Mouse (Mus musculus): ENCODE results near the gene Ifna6. TPM values are rescaled to one million over a fixed set of nuclear protein-coding genes. Genes with fewer than 3 reads are reported as not detected.

The Ifna6 gene
- polyA plus RNA-seq, 1 experiment from 2014 or later = not detected

- DNase-seq (ENCODE audit: low read depth, low spot score) (no peak), ATAC-seq (no peak)
- H3K27me3 ChIP-seq = no peaks in the 10 kb centered on the region
- ChIA-PET POLR2A (no interaction called here), CTCF (interaction anchor here (0.9 to 1.9 kb wide), 2 partner anchors 9 to 253 kb away, joined by 3 to 6 read pairs; no protein-coding TSS in a partner anchor)
- in situ Hi-C loops (cut with MboI; ENCODE audit: low pct_unique_long_range_greater_than_20kb) = no loop called here
- no peak for TF ChIP-seq CTCF (IDR thresholded peaks at IDR 0.05)
Observed at GRCm38 (mm10) chr4:88875435-88876095, 48.3 kb downstream of the Ifna6 start.

- CTCF ChIA-PET = no interaction called here
- POLR2A ChIA-PET = no interaction called here
- no peaks in the 10 kb centered on the region for H3K27me3 ChIP-seq
- DNase-seq (ENCODE audit: low read depth, low spot score) = no peak
- no peak for TF ChIP-seq CTCF (IDR thresholded peaks at IDR 0.05)
- no peak for ATAC-seq
- in situ Hi-C loops (cut with MboI; ENCODE audit: low pct_unique_long_range_greater_than_20kb) = no loop called here
Observed at GRCm38 (mm10) chr4:88876520-88876919, 49.3 kb downstream of the Ifna6 start.

Other genes starting within 250 kb of the Ifna6 start
- gene Ifna9, start 235.0 kb upstream of the Ifna6 start, polyA plus RNA-seq (2021) = not detected
- gene Ifna12, start 224.0 kb upstream of the Ifna6 start, polyA plus RNA-seq (2021) = not detected
- gene C87499, start 193.0 kb upstream of the Ifna6 start, polyA plus RNA-seq (2021) = not detected
- gene Ifna13, start 183.0 kb upstream of the Ifna6 start, polyA plus RNA-seq (2021) = not detected
- not detected for gene Ifna16, start 150.5 kb upstream of the Ifna6 start, polyA plus RNA-seq (2021)
- not detected for gene Ifna2, start 143.5 kb upstream of the Ifna6 start, polyA plus RNA-seq (2021)
- gene Ifnab, start 136.1 kb upstream of the Ifna6 start, polyA plus RNA-seq (2021) = not detected
- gene Gm26566, start 105.6 kb upstream of the Ifna6 start, polyA plus RNA-seq (2021) = 1.3 TPM
- 18.2 TPM for gene Klhl9, start 105.0 kb upstream of the Ifna6 start, polyA plus RNA-seq (2021)
- gene Gm13271, start 72.5 kb upstream of the Ifna6 start, polyA plus RNA-seq (2021) = not detected
- gene Gm13283, start 67.3 kb upstream of the Ifna6 start, polyA plus RNA-seq (2021) = not detected
- 2.7 TPM for gene Gm13290, start 53.6 kb upstream of the Ifna6 start, polyA plus RNA-seq (2021)
- not detected for gene Gm13289, start 50.5 kb upstream of the Ifna6 start, polyA plus RNA-seq (2021)
- not detected for gene Gm13272, start 47.6 kb upstream of the Ifna6 start, polyA plus RNA-seq (2021)
- not detected for gene Ifnz, start 45.3 kb upstream of the Ifna6 start, polyA plus RNA-seq (2021)
- gene Gm13276, start 41.7 kb upstream of the Ifna6 start, polyA plus RNA-seq (2021) = 2.4 TPM
- not detected for gene Gm13277, start 38.8 kb upstream of the Ifna6 start, polyA plus RNA-seq (2021)
- gene Gm13278, start 35.9 kb upstream of the Ifna6 start, polyA plus RNA-seq (2021) = not detected
- gene Gm13275, start 32.9 kb upstream of the Ifna6 start, polyA plus RNA-seq (2021) = not detected
- not detected for gene Gm13279, start 30.0 kb upstream of the Ifna6 start, polyA plus RNA-seq (2021)
- gene Gm13285, start 27.8 kb upstream of the Ifna6 start, polyA plus RNA-seq (2021) = 1.1 TPM
- gene Gm13287, start 24.2 kb upstream of the Ifna6 start, polyA plus RNA-seq (2021) = 2.1 TPM
- gene Gm13288, start 21.9 kb upstream of the Ifna6 start, polyA plus RNA-seq (2021) = 0.22 TPM
- not detected for gene Ifna7, start 11.2 kb upstream of the Ifna6 start, polyA plus RNA-seq (2021)
- gene Ifna11, start 7.5 kb upstream of the Ifna6 start, polyA plus RNA-seq (2021) = not detected
- not detected for gene Ifna5, start 8.1 kb downstream of the Ifna6 start, polyA plus RNA-seq (2021)
- gene Ifna4, start 14.4 kb downstream of the Ifna6 start, polyA plus RNA-seq (2021) = not detected
- gene Ifna1, start 22.7 kb downstream of the Ifna6 start, polyA plus RNA-seq (2021) = not detected
- 0.15 TPM for gene Ifne, start 52.8 kb downstream of the Ifna6 start, polyA plus RNA-seq (2021)

Data from Patski (cell line).